Mouse (Mus musculus): Measurements from ENCODE around the gene Fbxo30.
A peak's percentile ranks its signal among the peaks of the same experiment; 100 is the strongest.
"Not testable (repeated sequence)": the region's sequence is repeated elsewhere in the genome, so short reads cannot be mapped to it uniquely, and the experiment has no call there.

Gene Fbxo30

GRCm38 (mm10) chr10:11280578-11281463, at the start of gene Fbxo30:
Fbxo30 (plus strand) TSS chr10:11281330.
- peak; percentile 88 for DNase-seq (ENCODE audit: low read depth)

DNA sequence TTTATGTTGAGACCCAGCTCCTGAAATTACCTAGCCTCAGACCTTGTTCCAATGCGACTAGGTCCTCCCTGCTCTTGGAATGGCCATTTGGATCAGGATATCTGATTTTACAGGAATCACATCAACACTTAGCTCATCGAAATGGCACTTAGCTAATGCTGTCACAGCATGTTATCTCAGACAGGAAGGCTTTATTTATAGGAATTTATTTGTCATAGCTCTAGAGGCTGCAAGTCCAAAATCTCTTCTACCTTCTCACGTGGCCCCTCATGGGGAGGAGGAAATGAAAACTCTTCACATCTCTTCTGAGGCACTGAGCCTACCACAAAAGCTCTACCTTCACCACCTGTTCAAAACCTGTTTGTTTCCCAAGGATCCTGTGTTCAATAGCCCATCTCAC, 47.9 kb upstream of the Fbxo30 start:
- no peak for DNase-seq (ENCODE audit: low read depth)

- DNase-seq (ENCODE audit: low read depth), result not testable (repeated sequence)
Measured at GRCm38 (mm10) chr10:11242988-11243387, 38.1 kb upstream of the Fbxo30 start.

GRCm38 (mm10) chr10:11248210-11248609, 32.9 kb upstream of the Fbxo30 start:
- DNase-seq (ENCODE audit: low read depth), result no peak

- DNase-seq (ENCODE audit: low read depth), result no peak
Measured at GRCm38 (mm10) chr10:11250247-11250997, 30.7 kb upstream of the Fbxo30 start.

DNA sequence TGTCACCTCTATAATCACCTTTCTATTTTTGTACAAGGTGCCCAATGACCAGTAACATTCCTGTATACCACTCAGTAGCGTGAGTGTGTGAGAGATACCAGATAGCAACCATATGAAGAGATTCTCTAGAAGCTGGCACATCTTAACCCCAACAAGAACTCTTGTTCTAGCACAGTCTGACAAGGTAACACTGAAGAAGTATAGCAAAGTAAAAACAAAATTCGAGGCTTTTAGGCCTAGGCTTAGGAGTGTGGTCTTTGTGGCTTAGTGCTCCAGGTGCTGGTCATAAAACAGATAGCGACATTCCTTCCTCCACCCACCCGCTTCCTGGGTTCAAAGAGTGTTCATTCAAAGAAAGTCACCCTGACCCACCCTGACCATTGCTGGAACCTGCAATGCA, 27.5 kb upstream of the Fbxo30 start:
- not testable (repeated sequence) for DNase-seq (ENCODE audit: low read depth)

DNA sequence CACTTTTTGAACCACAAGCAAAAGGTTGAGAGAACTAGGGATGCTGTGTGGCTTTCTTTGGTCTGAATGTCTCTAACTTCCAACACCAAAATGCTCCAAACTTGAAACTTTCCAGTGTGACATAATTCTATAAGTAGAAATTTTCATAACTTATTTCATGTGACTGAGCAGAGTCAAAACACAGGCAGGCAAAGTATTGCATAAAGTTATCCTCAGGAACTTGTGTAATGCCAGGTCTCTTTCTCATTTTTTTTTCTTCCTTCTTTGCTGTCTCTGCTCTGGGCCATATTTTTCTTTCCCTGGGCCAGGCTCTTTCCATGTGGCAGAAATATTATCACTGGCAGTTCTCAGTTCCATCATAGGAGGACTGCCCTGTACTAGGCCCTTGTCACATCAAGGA, 21.0 kb upstream of the Fbxo30 start:
- DNase-seq (ENCODE audit: low read depth), result no peak

DNA sequence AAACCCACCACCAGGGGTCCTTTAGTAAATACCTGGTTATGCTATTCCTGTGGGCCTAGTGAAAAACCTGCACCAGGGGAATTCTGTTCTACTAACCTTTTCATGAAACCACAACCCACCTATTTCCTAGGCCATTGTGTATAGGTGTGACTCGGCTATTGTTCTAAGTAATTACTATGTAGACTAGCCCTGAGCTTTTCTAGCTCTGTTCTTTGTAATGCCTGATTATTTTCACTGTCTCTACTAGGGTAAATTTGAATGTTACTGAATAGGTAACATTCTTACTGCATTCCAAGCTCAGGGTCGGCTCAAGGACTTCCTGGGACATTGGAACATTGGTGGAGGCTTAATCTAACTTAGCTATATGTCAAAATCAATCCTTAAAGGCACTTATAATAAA, 18.8 kb upstream of the Fbxo30 start:
- not testable (repeated sequence) for DNase-seq (ENCODE audit: low read depth)

GRCm38 (mm10) chr10:11263795-11264194, 17.3 kb upstream of the Fbxo30 start:
- not testable (repeated sequence) for DNase-seq (ENCODE audit: low read depth)

- no peak for DNase-seq (ENCODE audit: low read depth)
Measured at GRCm38 (mm10) chr10:11269165-11269564, 12.0 kb upstream of the Fbxo30 start.

GRCm38 (mm10) chr10:11274431-11274830, 6.7 kb upstream of the Fbxo30 start:
- no peak for DNase-seq (ENCODE audit: low read depth)

DNA sequence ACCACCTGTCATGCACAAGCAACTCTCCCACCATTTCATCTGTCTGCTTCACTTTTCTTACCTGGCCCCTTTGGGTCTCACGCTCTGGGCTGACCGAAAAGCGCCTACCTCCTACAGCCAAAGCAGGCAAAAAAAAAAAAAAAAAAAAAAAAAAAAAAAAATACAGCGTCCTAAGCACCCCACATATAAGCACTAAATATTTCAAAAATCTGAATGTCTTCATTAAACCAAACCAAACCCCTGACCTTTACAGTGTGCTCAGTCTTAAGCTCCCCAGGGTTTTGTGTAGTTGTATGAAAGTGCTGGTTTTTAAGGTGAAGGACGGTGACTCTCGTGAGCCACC, 924 bp upstream of the Fbxo30 start:
- DNase-seq (ENCODE audit: low read depth), result no peak

- peak; percentile 47 for DNase-seq (ENCODE audit: low read depth)
Measured at GRCm38 (mm10) chr10:11281498-11282305, 572 bp downstream of the Fbxo30 start.

GRCm38 (mm10) chr10:11282306-11282631, 1.1 kb downstream of the Fbxo30 start:
- no peak for DNase-seq (ENCODE audit: low read depth)

- no peak for DNase-seq (ENCODE audit: low read depth)
Measured at GRCm38 (mm10) chr10:11298418-11298817, 17.3 kb downstream of the Fbxo30 start.

GRCm38 (mm10) chr10:11305365-11306053, 24.4 kb downstream of the Fbxo30 start:
- no peak for DNase-seq (ENCODE audit: low read depth)

GRCm38 (mm10) chr10:11306054-11306367, 24.9 kb downstream of the Fbxo30 start:
- no peak for DNase-seq (ENCODE audit: low read depth)

DNA sequence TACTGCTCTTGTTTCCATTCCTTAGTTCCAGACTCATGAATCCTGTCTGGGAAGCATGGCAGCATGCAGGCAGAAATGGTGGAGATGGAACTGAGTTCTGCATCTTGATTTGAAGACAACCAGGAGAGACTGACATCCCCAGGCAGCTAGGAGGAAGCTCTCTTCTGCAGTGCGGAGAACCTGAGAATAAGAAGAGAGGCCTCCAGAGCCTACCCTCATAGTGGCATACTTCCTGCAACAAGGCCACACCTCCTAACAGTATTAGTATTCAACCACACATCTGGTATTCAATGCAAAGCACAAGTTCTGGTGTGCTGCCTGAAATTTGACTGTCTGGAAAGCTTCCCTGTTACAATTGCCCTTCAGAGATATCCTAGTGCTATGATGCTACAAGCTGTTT, 28.7 kb downstream of the Fbxo30 start:
- DNase-seq (ENCODE audit: low read depth), result no peak

DNA sequence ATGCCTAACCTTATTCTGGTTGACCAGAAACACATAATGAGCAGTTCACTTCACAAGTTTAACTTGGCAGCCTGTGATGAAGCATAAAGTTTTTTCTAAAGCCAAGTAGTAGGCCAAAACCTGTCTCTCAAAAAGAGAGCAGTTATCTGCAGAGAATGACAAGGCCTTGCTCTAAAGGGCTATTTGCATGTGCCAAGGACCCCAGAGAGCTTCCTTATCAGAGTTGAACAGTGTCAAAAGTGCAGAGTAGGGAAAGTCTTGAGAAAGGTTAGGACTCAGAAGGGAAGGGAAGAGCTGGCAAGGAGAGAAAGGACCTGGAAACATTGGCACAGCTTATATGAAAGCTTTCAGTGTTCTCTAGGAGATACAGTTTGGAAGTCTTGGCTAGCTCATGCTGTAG, 29.4 kb downstream of the Fbxo30 start:
- no peak for DNase-seq (ENCODE audit: low read depth)

GRCm38 (mm10) chr10:11317856-11318454, 36.8 kb downstream of the Fbxo30 start:
- not testable (repeated sequence) for DNase-seq (ENCODE audit: low read depth)

GRCm38 (mm10) chr10:11319446-11319970, 38.4 kb downstream of the Fbxo30 start:
- no peak for DNase-seq (ENCODE audit: low read depth)
